Mouse (Mus musculus) layer of hippocampus, adult 9-10 months (tissue): Measurements from ENCODE around the gene Tulp4.
"Not testable (repeated sequence)": the region's sequence is repeated elsewhere in the genome, so short reads cannot be mapped to it uniquely, and the experiment has no call there.

Experiments used
- DNase-seq: peaks from one replicate; pipeline ENCODE4 v3.0.0; 2022; ENCODE audit warnings: low spot score

Gene Tulp4

DNA sequence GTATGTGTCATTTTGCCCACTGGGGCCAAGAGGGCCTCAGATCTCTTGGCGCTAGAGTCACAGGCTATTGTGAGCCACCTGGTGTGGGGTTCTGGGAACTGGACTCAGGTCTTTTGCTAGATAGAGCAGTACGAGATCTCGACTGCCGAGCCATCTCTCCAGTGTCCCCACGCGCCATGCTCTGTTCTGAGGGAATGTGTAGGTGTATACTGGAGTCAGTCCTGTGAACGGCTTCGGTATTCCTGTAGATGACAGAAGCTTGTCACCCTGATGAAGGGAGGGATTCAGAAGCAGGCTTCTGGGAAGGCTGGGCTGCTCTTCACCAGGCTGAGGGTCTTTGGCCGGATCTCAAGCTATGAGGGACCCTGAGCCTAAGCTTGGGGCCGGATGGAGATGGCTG, 173.5 kb downstream of the Tulp4 start:
- not testable (repeated sequence) for DNase-seq

GRCm38 (mm10) chr17:6280513-6280912, 174.3 kb downstream of the Tulp4 start:
- not testable (repeated sequence) for DNase-seq

- DNase-seq, result not testable (repeated sequence)
These were observed 176.9 kb downstream of the Tulp4 start for GRCm38 (mm10) chr17:6283137-6283536.

GRCm38 (mm10) chr17:6286169-6286568, 179.9 kb downstream of the Tulp4 start:
- DNase-seq, result not testable (repeated sequence)

DNA sequence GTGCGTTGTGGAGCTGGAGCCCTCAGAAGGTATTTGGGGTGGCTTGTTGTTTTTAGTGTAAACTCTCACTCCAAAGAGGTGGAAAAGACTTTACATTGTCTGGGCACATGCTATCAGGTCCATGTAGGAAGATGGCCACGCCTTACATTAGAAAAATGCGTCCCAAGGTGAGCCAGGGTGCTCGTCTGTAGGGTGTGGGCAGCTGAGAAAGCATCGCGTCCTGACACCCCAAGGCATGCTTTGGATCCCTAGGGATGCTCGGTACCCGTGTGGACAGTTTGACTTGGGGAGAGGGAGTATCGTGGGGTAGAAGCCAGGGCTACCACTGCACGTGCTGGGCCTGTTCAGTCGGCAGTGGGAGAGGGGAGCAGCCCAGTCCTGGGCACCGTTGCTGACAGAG, 182.8 kb downstream of the Tulp4 start:
- DNase-seq, result not testable (repeated sequence)

- DNase-seq, result not testable (repeated sequence)
These were observed 187.6 kb downstream of the Tulp4 start for GRCm38 (mm10) chr17:6293882-6294281.

DNA sequence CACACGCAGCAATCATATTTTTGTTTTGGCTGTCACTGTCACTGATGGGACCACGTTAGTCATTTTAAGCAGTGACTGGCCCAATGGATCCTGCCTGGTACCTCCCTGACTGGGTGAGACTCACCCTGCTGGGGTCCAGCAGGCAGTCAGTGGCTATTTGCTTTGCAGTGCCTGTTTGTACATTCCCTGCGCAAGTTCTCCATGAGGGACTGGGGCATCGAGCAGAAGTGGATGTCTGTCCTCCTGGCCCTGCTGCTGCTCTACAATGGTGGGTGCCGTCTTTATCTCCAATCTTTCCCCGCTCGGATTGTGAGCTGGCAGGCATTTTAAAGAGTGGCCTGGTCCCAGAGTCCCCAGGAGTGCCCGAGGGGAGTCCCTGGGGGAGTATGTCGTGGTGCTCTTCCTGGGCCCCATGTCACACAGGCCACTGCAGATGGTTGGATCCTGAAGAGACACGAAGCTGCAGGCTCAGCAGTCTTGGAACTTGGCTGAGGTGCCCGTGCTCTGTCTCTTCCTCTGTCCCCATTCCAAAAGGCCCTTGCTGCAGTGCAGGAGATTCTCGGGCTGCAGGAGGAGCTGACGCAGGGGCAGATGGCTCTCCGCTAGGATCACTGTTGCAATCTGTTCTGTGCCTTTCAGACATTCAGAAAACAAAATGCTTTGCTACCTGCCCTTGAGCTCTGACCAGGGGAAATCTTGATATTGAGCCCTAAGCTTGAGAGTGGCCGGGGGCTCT, 191.0 kb downstream of the Tulp4 start:
- not testable (repeated sequence) for DNase-seq

- not testable (repeated sequence) for DNase-seq
These were observed 194.1 kb downstream of the Tulp4 start for GRCm38 (mm10) chr17:6300190-6300863.
